Mouse (Mus musculus): ENCODE data around the gene Elmsan1. TPM values are rescaled to one million over a fixed set of nuclear protein-coding genes. Genes with fewer than 3 reads are reported as not detected.
"Not testable (repeated sequence)": the region's sequence is repeated elsewhere in the genome, so short reads cannot be mapped to it uniquely, and the experiment has no call there.

Gene Elmsan1
- total RNA-seq (2017), result 13.0 and 15.1 TPM in 2 replicates

- ATAC-seq (replicated peaks; ENCODE audit: low read depth, poor library complexity, severe bottlenecking), result peak; percentile 53
These were observed at the start of gene Elmsan1 for GRCm38 (mm10) chr12:84218289-84219120. Gene Elmsan1, minus strand, starts transcription at chr12:84218881.

GRCm38 (mm10) chr12:84267264-84267663 is 48.6 kb upstream of the Elmsan1 start:
- no peak for ATAC-seq (replicated peaks; ENCODE audit: low read depth, poor library complexity, severe bottlenecking)

- ATAC-seq (replicated peaks; ENCODE audit: low read depth, poor library complexity, severe bottlenecking), result no peak
These were observed 41.7 kb upstream of the Elmsan1 start for GRCm38 (mm10) chr12:84260363-84260762.

- no peak for ATAC-seq (replicated peaks; ENCODE audit: low read depth, poor library complexity, severe bottlenecking)
These were observed 36.2 kb upstream of the Elmsan1 start for GRCm38 (mm10) chr12:84254886-84255285.

GRCm38 (mm10) chr12:84252811-84253210 is 34.1 kb upstream of the Elmsan1 start:
- no peak for ATAC-seq (replicated peaks; ENCODE audit: low read depth, poor library complexity, severe bottlenecking)

- ATAC-seq (replicated peaks; ENCODE audit: low read depth, poor library complexity, severe bottlenecking), result peak; percentile 97
These were observed 30.5 kb upstream of the Elmsan1 start for GRCm38 (mm10) chr12:84249217-84249616.

- no peak for ATAC-seq (replicated peaks; ENCODE audit: low read depth, poor library complexity, severe bottlenecking)
These were observed 27.0 kb upstream of the Elmsan1 start for GRCm38 (mm10) chr12:84245683-84246082.

GRCm38 (mm10) chr12:84243076-84243770 is 24.5 kb upstream of the Elmsan1 start:
- peak; percentile 86 for ATAC-seq (replicated peaks; ENCODE audit: low read depth, poor library complexity, severe bottlenecking)

GRCm38 (mm10) chr12:84237036-84237435 is 18.4 kb upstream of the Elmsan1 start:
- not testable (repeated sequence) for ATAC-seq (replicated peaks; ENCODE audit: low read depth, poor library complexity, severe bottlenecking)

- ATAC-seq (replicated peaks; ENCODE audit: low read depth, poor library complexity, severe bottlenecking), result no peak
These were observed 17.5 kb upstream of the Elmsan1 start for GRCm38 (mm10) chr12:84235981-84236752.

- no peak for ATAC-seq (replicated peaks; ENCODE audit: low read depth, poor library complexity, severe bottlenecking)
These were observed 16.9 kb upstream of the Elmsan1 start for GRCm38 (mm10) chr12:84235577-84235976.

- ATAC-seq (replicated peaks; ENCODE audit: low read depth, poor library complexity, severe bottlenecking), result no peak
These were observed 14.9 kb upstream of the Elmsan1 start for GRCm38 (mm10) chr12:84233488-84234100.

- ATAC-seq (replicated peaks; ENCODE audit: low read depth, poor library complexity, severe bottlenecking), result no peak
These were observed 7.6 kb upstream of the Elmsan1 start for GRCm38 (mm10) chr12:84226117-84226840.

- ATAC-seq (replicated peaks; ENCODE audit: low read depth, poor library complexity, severe bottlenecking), result peak; percentile 57
These were observed 3.8 kb upstream of the Elmsan1 start for GRCm38 (mm10) chr12:84222405-84222961.

GRCm38 (mm10) chr12:84220951-84221891 is 2.5 kb upstream of the Elmsan1 start:
- no peak for ATAC-seq (replicated peaks; ENCODE audit: low read depth, poor library complexity, severe bottlenecking)

GRCm38 (mm10) chr12:84220515-84220914 is 1.8 kb upstream of the Elmsan1 start:
- ATAC-seq (replicated peaks; ENCODE audit: low read depth, poor library complexity, severe bottlenecking), result no peak

- ATAC-seq (replicated peaks; ENCODE audit: low read depth, poor library complexity, severe bottlenecking), result 0 out of 2 replicates have a peak, but pooled peaks have one; percentile 16
These were observed 460 bp upstream of the Elmsan1 start for GRCm38 (mm10) chr12:84219121-84219561.
